Mouse (Mus musculus): ENCODE measurements around the gene Hsp90ab1. TPM values are rescaled to one million over a fixed set of nuclear protein-coding genes. Genes with fewer than 3 reads are reported as not detected.
A peak's percentile ranks its signal among the peaks of the same experiment; 100 is the strongest.

Hsp90ab1 gene
- polyA plus RNA-seq, 1 experiment: 1,066 TPM

DNA sequence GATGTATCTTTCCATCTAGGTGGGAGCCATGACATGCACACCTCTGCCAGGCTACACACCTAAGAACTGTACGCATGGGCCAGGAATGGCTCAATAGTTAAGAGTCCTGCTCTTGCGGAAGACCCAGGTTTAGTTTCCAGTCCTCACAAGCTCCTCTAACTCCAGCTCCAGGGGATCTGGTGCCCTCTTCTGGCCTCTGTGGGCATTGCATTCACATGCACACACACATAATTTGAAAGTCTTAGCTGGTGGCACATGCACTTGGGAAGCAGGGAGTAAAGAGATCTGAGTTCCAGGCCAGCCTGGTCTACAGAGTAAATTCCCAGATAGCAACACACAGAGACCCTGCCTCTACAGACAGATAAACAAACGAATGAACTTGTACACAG is 13.4 kb upstream of the Hsp90ab1 start:
- no peak for TF ChIP-seq POLR2A (IDR thresholded peaks at IDR 0.05; ENCODE audit: borderline replicate concordance, extremely low read depth, insufficient read depth, insufficient read length, poor library complexity, severe bottlenecking)
- TF ChIP-seq CTCF (IDR thresholded peaks at IDR 0.05; ENCODE audit: borderline replicate concordance, extremely low read depth, insufficient read depth, insufficient read length): peak; percentile 31; the same call in 1 of the 2 replicates
- no peak for DNase-seq (ENCODE audit: low read depth)

GRCm38 (mm10) chr17:45585725-45586448 is 12.8 kb upstream of the Hsp90ab1 start:
- DNase-seq (ENCODE audit: low read depth): no peak
- TF ChIP-seq CTCF (IDR thresholded peaks at IDR 0.05; ENCODE audit: borderline replicate concordance, extremely low read depth, insufficient read depth, insufficient read length) (no peak), POLR2A (IDR thresholded peaks at IDR 0.05; ENCODE audit: borderline replicate concordance, extremely low read depth, insufficient read depth, insufficient read length, poor library complexity, severe bottlenecking) (no peak)

DNA sequence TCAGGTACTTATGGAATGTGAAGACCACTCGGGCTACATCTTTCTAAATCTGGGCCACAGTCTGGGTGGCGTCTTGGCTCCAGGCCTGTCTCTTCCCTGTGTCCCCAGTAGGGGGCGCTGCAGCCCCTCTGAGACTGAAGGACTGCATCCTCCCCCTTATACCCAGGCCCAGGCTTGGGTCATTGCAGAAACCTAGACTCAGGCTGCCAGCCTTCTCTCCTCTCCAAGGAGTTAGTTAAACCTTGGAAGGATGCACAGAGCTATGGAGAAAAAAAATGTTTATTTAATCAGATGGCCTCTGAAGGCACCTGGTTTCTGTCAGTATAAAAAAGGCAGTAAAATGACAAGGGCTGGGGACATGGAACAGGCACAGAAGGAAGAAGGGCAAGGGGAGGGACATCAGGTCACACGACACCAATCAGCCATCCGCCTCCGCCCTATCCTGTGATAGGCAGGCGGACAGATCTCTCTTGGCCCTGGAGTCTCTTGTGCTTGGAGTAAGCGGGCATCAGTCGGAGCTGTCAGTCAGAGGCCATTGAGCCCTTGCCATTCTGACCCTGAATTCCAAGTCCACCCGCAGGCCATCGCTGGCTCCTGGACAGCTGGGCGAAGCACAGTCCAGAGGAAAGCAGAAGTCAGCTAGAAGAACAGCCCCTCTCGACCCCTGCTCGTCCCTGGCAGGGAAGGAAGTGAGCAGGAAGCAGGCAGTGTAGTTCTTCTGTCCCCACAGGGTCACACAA is 12.0 kb upstream of the Hsp90ab1 start:
- DNase-seq (ENCODE audit: low read depth): peak; percentile 80
- TF ChIP-seq CTCF (IDR thresholded peaks at IDR 0.05; ENCODE audit: borderline replicate concordance, extremely low read depth, insufficient read depth, insufficient read length) (peak; percentile 90), POLR2A (IDR thresholded peaks at IDR 0.05; ENCODE audit: borderline replicate concordance, extremely low read depth, insufficient read depth, insufficient read length, poor library complexity, severe bottlenecking) (no peak)

- peak; percentile 83 for DNase-seq (ENCODE audit: low read depth)
- TF ChIP-seq POLR2A (IDR thresholded peaks at IDR 0.05; ENCODE audit: borderline replicate concordance, extremely low read depth, insufficient read depth, insufficient read length, poor library complexity, severe bottlenecking) (no peak), CTCF (IDR thresholded peaks at IDR 0.05; ENCODE audit: borderline replicate concordance, extremely low read depth, insufficient read depth, insufficient read length) (no peak)
Observed at GRCm38 (mm10) chr17:45584096-45584896, 11.2 kb upstream of the Hsp90ab1 start.

DNA sequence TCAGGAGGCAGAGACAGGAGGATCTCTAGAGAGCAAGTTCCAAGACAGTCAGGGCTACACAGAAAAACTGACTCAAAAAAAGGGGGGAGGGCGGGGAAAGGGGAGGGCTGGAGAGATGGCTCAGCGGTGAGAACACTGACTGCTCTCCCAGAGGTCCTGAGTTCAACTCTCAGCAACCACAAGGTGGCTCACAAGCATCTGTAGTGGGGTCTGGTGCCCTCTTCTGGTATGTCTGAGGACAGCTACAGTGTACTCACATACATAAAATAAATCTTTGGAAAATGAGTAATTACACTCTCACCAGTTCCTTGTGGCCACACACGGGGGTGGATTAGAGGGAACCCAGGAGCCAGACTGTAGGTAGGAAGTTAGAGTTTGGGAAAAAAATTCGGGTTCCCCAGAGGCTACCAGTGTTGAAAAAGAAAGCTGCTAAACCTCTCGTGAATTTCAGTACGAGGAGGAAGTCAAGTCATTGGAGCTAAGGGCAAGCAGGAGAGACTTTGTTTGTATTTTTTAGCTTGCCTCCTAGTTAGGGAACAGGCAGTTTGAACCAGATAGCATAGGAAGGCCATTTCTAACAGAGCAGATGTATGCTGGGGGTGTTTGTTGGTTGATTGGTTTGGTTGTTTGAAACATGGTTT is 9.8 kb upstream of the Hsp90ab1 start:
- no peak for DNase-seq (ENCODE audit: low read depth)

GRCm38 (mm10) chr17:45582188-45582587 is 9.1 kb upstream of the Hsp90ab1 start:
- no peak for DNase-seq (ENCODE audit: low read depth)
- TF ChIP-seq POLR2A (IDR thresholded peaks at IDR 0.05; ENCODE audit: borderline replicate concordance, extremely low read depth, insufficient read depth, insufficient read length, poor library complexity, severe bottlenecking) (no peak), CTCF (IDR thresholded peaks at IDR 0.05; ENCODE audit: borderline replicate concordance, extremely low read depth, insufficient read depth, insufficient read length) (no peak)

More for the DNA sequence above, 9.8 kb upstream of the Hsp90ab1 start:
- TF ChIP-seq CTCF (IDR thresholded peaks at IDR 0.05; ENCODE audit: borderline replicate concordance, extremely low read depth, insufficient read depth, insufficient read length): peak; percentile 19; the same call in 1 of the 2 replicates
- no peak for TF ChIP-seq POLR2A (IDR thresholded peaks at IDR 0.05; ENCODE audit: borderline replicate concordance, extremely low read depth, insufficient read depth, insufficient read length, poor library complexity, severe bottlenecking)

GRCm38 (mm10) chr17:45581567-45581983 is 8.5 kb upstream of the Hsp90ab1 start:
- TF ChIP-seq CTCF (IDR thresholded peaks at IDR 0.05; ENCODE audit: borderline replicate concordance, extremely low read depth, insufficient read depth, insufficient read length) (peak; percentile 82; the same call in 1 of the 2 replicates), POLR2A (IDR thresholded peaks at IDR 0.05; ENCODE audit: borderline replicate concordance, extremely low read depth, insufficient read depth, insufficient read length, poor library complexity, severe bottlenecking) (no peak)
- DNase-seq (ENCODE audit: low read depth): peak; percentile 87

- DNase-seq (ENCODE audit: low read depth): no peak
Observed at GRCm38 (mm10) chr17:45580958-45581477, 7.9 kb upstream of the Hsp90ab1 start.

DNA sequence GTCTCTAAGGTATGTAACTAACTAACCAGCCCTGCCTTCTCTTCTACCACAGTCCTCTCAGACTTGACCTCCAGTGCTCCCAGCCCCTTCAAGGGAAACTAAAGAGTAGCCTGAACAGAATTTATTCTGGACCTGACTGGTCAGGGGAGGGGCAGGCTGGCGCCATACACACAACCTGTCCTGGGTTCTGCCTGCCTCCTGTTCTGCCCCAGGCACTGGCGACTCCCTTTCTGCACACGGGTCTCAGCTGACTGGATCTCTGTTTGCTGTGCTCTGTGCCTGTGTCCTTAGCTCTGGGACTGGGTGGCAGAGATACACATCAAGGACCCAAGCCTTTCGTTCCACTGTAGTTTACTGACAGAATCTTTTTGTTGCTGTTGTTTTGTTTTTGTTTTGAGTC is 6.5 kb upstream of the Hsp90ab1 start:
- DNase-seq (ENCODE audit: low read depth): no peak
- TF ChIP-seq CTCF (IDR thresholded peaks at IDR 0.05; ENCODE audit: borderline replicate concordance, extremely low read depth, insufficient read depth, insufficient read length) (no peak), POLR2A (IDR thresholded peaks at IDR 0.05; ENCODE audit: borderline replicate concordance, extremely low read depth, insufficient read depth, insufficient read length, poor library complexity, severe bottlenecking) (no peak)

More at GRCm38 (mm10) chr17:45580958-45581477, 7.9 kb upstream of the Hsp90ab1 start:
- TF ChIP-seq POLR2A (IDR thresholded peaks at IDR 0.05; ENCODE audit: borderline replicate concordance, extremely low read depth, insufficient read depth, insufficient read length, poor library complexity, severe bottlenecking): no peak
- TF ChIP-seq CTCF (IDR thresholded peaks at IDR 0.05; ENCODE audit: borderline replicate concordance, extremely low read depth, insufficient read depth, insufficient read length): no peak

GRCm38 (mm10) chr17:45578843-45579242 is 5.8 kb upstream of the Hsp90ab1 start:
- DNase-seq (ENCODE audit: low read depth): no peak
- TF ChIP-seq CTCF (IDR thresholded peaks at IDR 0.05; ENCODE audit: borderline replicate concordance, extremely low read depth, insufficient read depth, insufficient read length): peak; percentile 26; the same call in 1 of the 2 replicates
- TF ChIP-seq POLR2A (IDR thresholded peaks at IDR 0.05; ENCODE audit: borderline replicate concordance, extremely low read depth, insufficient read depth, insufficient read length, poor library complexity, severe bottlenecking): no peak

Data from brain, embryonic 14.5 days (tissue).